In the genomic region with DNA sequence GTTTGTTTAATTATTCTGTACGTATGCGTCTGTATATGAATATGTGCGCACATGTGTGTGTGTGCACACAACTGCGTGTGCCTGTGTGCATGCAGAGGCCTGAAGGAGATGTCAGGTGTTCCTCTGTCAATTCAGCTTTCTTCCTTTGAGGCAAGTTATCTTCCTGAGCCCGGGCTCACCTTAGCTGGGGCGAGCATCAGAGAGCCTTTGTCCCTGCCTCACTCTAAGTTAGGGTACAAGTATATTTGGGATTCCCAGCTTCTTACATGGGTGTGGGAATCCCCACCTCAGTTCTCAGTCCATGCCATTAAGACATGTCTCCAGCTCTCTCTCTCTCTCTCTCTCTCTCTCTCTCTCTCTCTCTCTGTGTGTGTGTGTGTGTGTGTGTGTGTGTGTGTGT, we compare ENCODE assay signal across 8 mouse cellular contexts. TPM values are rescaled to one million over a fixed set of nuclear protein-coding genes. Genes with fewer than 3 reads are reported as not detected.
DNase-seq lines count a peak whose midpoint lies in the region; ATAC-seq and TF ChIP-seq lines count a peak whose summit lies in the region.
"Had no signal": no experiment of that assay in that cellular context is flagged by ENCODE, and none has a peak within 500 bp of the region (broad histone marks: within the 10 kb centered on the region; RNA-seq: fewer than 3 reads in every experiment).

No protein-coding gene starts in this region.

- no peaks in the 10 kb centered on the region for H3K36me3 ChIP-seq in lung, embryonic 15.5 days
- H3K36me3 ChIP-seq in forebrain, embryonic 14.5 days (ENCODE audit: control insufficient read depth, insufficient read depth, low read length), result no peaks in the 10 kb centered on the region
- no peaks in the 10 kb centered on the region for H3K36me3 ChIP-seq in liver, embryonic 12.5 days
- no peaks in the 10 kb centered on the region for H3K36me3 ChIP-seq in stomach, embryonic 14.5 days (ENCODE audit: control insufficient read depth, insufficient read depth, low read length)
- no peaks in the 10 kb centered on the region for H3K36me3 ChIP-seq in thymus, adult 2 months (ENCODE audit: control insufficient read depth, insufficient read depth, low read length)

- no peak for TF ChIP-seq CTCF in thymus, adult 2 months (IDR thresholded peaks at IDR 0.05; ENCODE audit: borderline replicate concordance, control insufficient read depth, extremely low read depth, insufficient read depth, low read length, poor library complexity)

- H3K9me3 ChIP-seq in lung, embryonic 15.5 days, result no peaks in the 10 kb centered on the region
- H3K9me3 ChIP-seq in forebrain, embryonic 14.5 days (replicated peaks; ENCODE audit: control insufficient read depth, low read length), result no peaks in the 10 kb centered on the region
- H3K9me3 ChIP-seq in liver, embryonic 12.5 days (replicated peaks), result no peaks in the 10 kb centered on the region
- H3K9me3 ChIP-seq in stomach, embryonic 14.5 days (ENCODE audit: control insufficient read depth, low read depth, low read length), result no peaks in the 10 kb centered on the region

- no peak for ATAC-seq in lung, embryonic 15.5 days (ENCODE audit: borderline replicate concordance, extremely low read depth, low FRiP score, low TSS enrichment)
- peak; percentile 54 for ATAC-seq in forebrain, embryonic 14.5 days
- no peak for ATAC-seq in liver, embryonic 12.5 days
- ATAC-seq in stomach, embryonic 14.5 days (ENCODE audit: insufficient number of reproducible peaks, insufficient read depth, low FRiP score, low read depth), result no peak; the same call in 1 of the 2 replicates

- WGBS in lung, embryonic 15.5 days, result 4% methylated on average over 6 of the region's 6 CpGs
- WGBS in forebrain, embryonic 14.5 days, result 7% methylated on average over 6 of the region's 6 CpGs
- 11% methylated on average over 6 of the region's 6 CpGs for WGBS in liver, embryonic 12.5 days (ENCODE audit: insufficient replicate concordance)
- WGBS in stomach, embryonic 14.5 days, result 7% methylated on average over 6 of the region's 6 CpGs
- whole genome bisulfite sequencing in thymus, adult 2 months, result 47% methylated on average over 6 of the region's 6 CpGs

- peak overlapping the region; percentile 57 for H3K4me2 ChIP-seq in lung, embryonic 15.5 days
- peak overlapping the region; percentile 58 for H3K4me2 ChIP-seq in forebrain, embryonic 14.5 days (ENCODE audit: low read length)
- H3K4me2 ChIP-seq in liver, embryonic 12.5 days, result peak overlapping the region; percentile 55
- H3K4me2 ChIP-seq in stomach, embryonic 14.5 days (replicated peaks; ENCODE audit: low read depth, low read length), result peak overlapping the region; percentile 42

- peak overlapping the region; percentile 96 for H3K27ac ChIP-seq in lung, embryonic 15.5 days
- H3K27ac ChIP-seq in forebrain, embryonic 14.5 days (ENCODE audit: low read depth, low read length), result peak overlapping the region; percentile 66
- H3K27ac ChIP-seq in liver, embryonic 12.5 days, result peak overlapping the region; percentile 48; the same call in 1 of the 2 replicates
- peak overlapping the region; percentile 94 for H3K27ac ChIP-seq in stomach, embryonic 14.5 days (ENCODE audit: low read length)
- H3K27ac ChIP-seq in thymus, adult 2 months (ENCODE audit: control insufficient read depth, insufficient read depth, low read length), result no peak overlapping the region

- no peak for TF ChIP-seq POLR2A in thymus, adult 2 months (IDR thresholded peaks at IDR 0.05; ENCODE audit: control insufficient read depth, extremely low read depth, insufficient read depth, low read length, poor library complexity)

- no peak for DNase-seq in lung, postnatal 25 days (ENCODE audit: low spot score)
- no peak for DNase-seq in forebrain, embryonic 14.5 days (ENCODE audit: low spot score)
- DNase-seq in spleen, adult 12 weeks (ENCODE audit: low spot score), result no peak
- no peak for DNase-seq in thymus, adult 2 months

- peak overlapping the region; percentile 35 for H3K4me3 ChIP-seq in lung, embryonic 15.5 days
- H3K4me3 ChIP-seq in forebrain, embryonic 14.5 days (ENCODE audit: low read depth, low read length), result 0 out of 2 replicates have a peak overlapping the region, but pooled peaks have one; percentile 19
- H3K4me3 ChIP-seq in liver, embryonic 12.5 days, result no peak overlapping the region; the same call in 1 of the 2 replicates
- peak overlapping the region; percentile 19; the same call in 1 of the 2 replicates for H3K4me3 ChIP-seq in stomach, embryonic 14.5 days (ENCODE audit: low read depth, low read length)
- H3K4me3 ChIP-seq in thymus, adult 2 months (ENCODE audit: control insufficient read depth, insufficient read depth, low read length), result no peak overlapping the region
- H3K4me3 ChIP-seq: erythroblast, embryonic 14.5 days had no signal

- no peak overlapping the region for H3K9ac ChIP-seq in lung, embryonic 15.5 days
- H3K9ac ChIP-seq in forebrain, embryonic 14.5 days (ENCODE audit: low read length), result peak overlapping the region; percentile 59
- no peak overlapping the region for H3K9ac ChIP-seq in liver, embryonic 12.5 days
- H3K9ac ChIP-seq in stomach, embryonic 14.5 days (replicated peaks; ENCODE audit: low read depth, low read length), result peak overlapping the region; percentile 21; the same call in 1 of the 2 replicates

- peaks cover 31% of the 10 kb centered on the region for H3K4me1 ChIP-seq in lung, embryonic 15.5 days
- peaks cover 19% of the 10 kb centered on the region for H3K4me1 ChIP-seq in forebrain, embryonic 14.5 days (ENCODE audit: control insufficient read depth, insufficient read depth, low read length)
- H3K4me1 ChIP-seq in liver, embryonic 12.5 days, result peaks cover 11% of the 10 kb centered on the region
- H3K4me1 ChIP-seq in stomach, embryonic 14.5 days (ENCODE audit: control insufficient read depth, insufficient read depth, low read length), result peaks cover 27% of the 10 kb centered on the region
- H3K4me1 ChIP-seq in thymus, adult 2 months (replicated peaks; ENCODE audit: control insufficient read depth, insufficient read depth, low read length), result peaks cover 3% of the 10 kb centered on the region

- no peaks in the 10 kb centered on the region for H3K27me3 ChIP-seq in lung, embryonic 15.5 days
- no peaks in the 10 kb centered on the region for H3K27me3 ChIP-seq in forebrain, embryonic 14.5 days (replicated peaks; ENCODE audit: control insufficient read depth, insufficient read depth, low read length)
- H3K27me3 ChIP-seq in liver, embryonic 12.5 days (replicated peaks), result peaks cover 10% of the 10 kb centered on the region
- no peaks in the 10 kb centered on the region for H3K27me3 ChIP-seq in stomach, embryonic 14.5 days (ENCODE audit: control insufficient read depth, insufficient read depth, low read length)
- no peaks in the 10 kb centered on the region for H3K27me3 ChIP-seq in thymus, adult 2 months (ENCODE audit: control insufficient read depth, insufficient read depth, low read length)

RNA-seq across cellular contexts. Expression of gene Skor1, which starts 56.2 kb away (rescaled TPM):
- polyA plus RNA-seq in lung, embryonic 15.5 days (2015; fragmentation: Nextera tagmentation; extraction: Ambion mirVana), result not detected in 2 replicates
- polyA plus RNA-seq in forebrain, embryonic 14.5 days (2014; fragmentation: Nextera tagmentation; extraction: Ambion mirVana), result 0.27 and 0.30 TPM in 2 replicates
- polyA plus RNA-seq in liver, embryonic 12.5 days (2016; fragmentation: Nextera tagmentation; extraction: Ambion mirVana), result not detected in 2 replicates
- not detected in 2 replicates for polyA plus RNA-seq in stomach, embryonic 14.5 days (2014; fragmentation: Nextera tagmentation; extraction: Ambion mirVana)
- polyA plus RNA-seq in thymus, adult 2 months (2012; rRNA removed), result 0.04 and 0.09 TPM in 2 replicates

Comparison
In these comparisons a context has a peak if more than half of its experiments do, and no peak if none do; other contexts are left out.
1. H3K4me3 ChIP-seq: peak in lung, embryonic 15.5 days (single experiment), forebrain, embryonic 14.5 days (single experiment) and stomach, embryonic 14.5 days (single experiment); none in liver, embryonic 12.5 days (single experiment) and thymus, adult 2 months (single experiment).
2. H3K9ac ChIP-seq: peak in forebrain, embryonic 14.5 days (single experiment) and stomach, embryonic 14.5 days (single experiment); none in lung, embryonic 15.5 days (single experiment) and liver, embryonic 12.5 days (single experiment).
3. Peak in every context shown above with its lines, with median percentiles within 50 percentile points of each other: H3K4me2 ChIP-seq.